Mouse (Mus musculus): ENCODE measurements at regions not wholly inside any gene's neighbourhood (a gene's known extent, or its start where the extent isn't known, plus 50 kb on each side); places are given as distances from the start of the nearest gene placed in this dataset.

DNA sequence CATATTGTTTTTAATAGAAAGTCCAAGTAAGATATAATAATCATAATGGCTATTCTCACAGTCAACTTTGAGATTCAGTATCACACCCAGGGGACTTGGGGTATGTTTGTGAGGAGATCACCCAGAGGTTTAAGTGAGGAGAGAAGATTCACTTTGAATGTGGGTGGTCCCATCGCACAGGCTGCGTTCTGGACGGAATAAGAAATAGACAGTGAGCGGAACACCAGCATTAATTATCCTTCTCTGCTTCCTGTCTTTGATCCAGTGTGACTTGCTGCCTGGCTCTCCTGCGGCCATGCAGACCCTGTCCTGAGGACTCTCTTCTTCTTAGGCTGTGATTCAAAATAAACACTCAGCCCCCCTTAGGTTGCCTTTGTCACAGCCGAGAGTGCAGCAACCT is 60.6 kb upstream of the Kras start:
- no peak for DNase-seq (ENCODE audit: low spot score in 2 of 2)

DNA sequence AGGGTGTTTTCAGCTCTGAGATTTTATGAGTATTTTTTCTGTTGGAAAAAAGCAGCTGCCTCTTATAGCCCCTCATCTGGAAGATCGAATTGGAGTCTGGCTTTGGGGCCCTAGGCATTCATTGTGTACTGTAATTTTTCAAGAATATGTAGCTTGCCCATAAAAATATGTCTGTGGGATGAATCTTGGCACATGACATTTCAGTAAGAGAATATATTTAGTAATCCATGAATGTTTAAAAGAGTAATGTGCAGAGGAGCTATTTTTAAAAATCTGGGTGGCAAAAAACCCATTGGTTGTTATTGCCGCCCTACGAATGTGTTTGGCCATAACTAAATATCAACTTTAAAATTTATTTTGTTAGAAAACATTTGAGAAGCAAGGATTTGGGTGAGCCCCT is 59.0 kb upstream of the Kras start:
- no peak for DNase-seq (ENCODE audit: low spot score in 2 of 2)

DNA sequence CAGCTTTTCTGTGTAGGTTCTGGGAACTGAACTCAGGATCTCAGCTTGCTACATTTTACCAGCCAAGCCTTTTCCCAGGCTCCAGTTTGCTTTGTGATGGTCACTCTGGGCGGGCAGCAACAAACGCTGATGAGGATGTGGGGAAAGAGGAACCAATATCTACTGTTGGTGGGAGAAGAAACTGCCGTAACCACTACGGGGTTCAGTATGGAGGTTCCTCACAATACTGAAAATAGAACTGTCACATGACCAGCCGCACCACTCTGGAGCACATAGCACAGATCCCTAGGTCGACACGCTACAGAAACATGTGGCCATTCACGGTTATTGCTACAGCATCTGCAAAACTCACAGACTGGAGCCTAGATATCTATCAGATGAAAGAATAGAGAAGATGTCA is 57.2 kb upstream of the Kras start:
- DNase-seq (ENCODE audit: low spot score in 2 of 2) = peak; percentile 38 to 47

DNA sequence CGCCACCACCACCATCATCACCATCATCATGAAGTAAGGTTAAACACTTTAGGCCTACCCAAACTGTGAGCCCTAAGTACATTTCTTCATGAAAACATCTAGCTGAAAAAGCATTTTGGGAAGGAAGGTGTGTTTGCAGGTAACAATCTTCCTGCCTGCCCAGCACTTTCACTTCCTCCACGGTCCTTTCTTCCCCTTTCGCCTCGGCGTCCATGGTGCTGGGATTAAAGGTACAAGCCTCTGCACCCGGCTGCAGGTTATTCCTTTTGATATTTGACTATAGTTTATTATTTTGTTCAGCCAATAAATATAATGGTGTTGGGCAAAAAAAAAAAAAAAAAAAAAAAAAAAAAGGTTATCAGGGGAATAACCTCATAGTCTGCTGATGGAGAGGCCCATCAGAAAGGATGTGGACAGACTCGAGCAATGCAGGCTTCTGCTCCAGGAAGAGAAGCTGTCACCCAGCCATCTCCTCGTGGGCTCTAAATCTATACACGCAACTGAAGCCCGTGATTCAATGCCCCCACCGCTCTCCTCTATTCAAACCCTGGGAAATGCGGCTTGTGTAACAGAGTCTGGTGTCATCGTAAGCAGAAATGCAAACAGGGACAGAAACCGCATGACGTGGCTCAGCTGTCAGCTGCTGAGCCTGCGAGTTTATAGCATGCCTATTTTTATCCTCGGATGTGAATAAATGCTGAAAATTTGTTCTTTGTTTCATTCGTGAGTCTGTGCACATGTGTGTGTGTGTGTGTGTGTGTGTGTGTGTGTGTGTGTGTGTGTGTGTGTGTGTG is 56.5 kb upstream of the Kras start:
- peak; percentile 74 to 86 for DNase-seq (ENCODE audit: low spot score in 2 of 2)

DNA sequence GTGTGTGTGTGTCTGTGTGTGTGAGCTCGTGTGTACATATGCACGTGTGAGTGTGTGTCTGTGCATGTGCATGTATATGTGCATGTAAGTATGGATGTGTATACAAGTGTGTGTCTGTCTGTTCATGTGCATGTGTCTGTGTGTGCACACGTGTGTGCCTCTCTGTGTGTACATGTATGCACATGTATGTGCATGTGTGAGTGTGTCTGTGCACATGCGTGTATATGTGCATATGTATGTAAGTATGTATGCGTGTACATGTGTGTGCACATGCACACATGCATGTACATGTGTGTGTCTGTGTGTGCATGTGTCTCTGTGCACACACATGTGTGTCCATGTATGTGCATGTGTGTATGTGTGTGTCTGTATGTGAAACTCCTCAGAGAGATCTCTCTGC is 55.6 kb upstream of the Kras start:
- DNase-seq (ENCODE audit: low spot score in 2 of 2) = no peak

DNA sequence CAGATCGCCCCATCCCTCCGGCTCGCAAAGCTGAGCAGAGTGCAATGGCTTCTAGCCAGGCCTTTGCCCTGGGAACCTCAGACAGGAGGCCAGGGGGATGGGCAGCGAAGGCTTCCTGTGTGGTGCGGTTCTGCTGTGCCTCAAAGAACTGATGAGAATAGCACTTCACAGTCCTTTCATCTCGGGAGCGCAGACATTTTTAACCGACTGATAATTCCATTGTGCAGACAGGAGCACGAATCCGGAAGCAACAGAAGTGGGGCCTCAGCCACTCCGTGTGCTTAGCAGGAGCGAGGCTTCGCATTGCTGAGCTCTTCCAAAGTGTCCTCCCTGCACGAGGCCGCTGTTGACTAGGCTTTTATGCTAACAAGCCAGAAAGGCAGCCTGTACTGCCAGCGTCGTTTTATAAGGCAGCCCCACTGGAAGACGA is 53.6 kb upstream of the Kras start:
- DNase-seq (ENCODE audit: low spot score in 2 of 2) = peak; percentile 73 to 76

DNA sequence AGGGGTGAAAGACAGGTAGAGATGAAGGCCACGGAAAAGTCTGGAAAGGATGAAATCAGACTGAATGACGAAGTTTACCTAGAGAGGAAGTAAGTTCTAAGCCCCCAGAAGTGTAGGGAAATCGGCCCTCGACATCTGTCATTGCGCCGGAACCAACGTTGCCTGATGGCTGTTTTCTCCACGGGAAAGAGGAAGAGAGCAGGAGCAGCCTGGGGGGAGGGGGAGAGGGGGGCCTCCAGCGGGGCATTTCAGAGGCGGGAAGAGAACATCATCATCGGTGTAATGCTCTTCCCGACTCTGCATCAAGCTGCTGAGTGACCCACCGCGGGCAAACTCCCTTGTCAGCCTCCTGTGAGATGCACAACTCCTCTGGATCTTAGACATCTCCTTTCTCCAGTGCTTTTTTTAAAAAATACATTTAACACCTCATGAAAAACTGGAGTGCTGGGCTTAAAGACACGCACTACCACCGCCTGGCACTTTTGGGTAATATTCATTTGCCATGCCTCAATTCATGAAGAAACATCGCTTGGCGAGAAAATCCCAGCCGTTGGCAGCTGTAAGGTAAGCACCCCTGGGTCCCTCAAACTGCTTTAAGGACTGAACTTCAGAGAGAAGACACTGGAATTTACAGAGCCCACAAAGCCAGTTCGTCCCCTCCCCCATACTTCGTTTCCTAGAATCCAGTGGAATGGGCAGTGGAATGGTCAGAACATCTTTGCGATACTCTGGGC is 53.0 kb upstream of the Kras start:
- DNase-seq (ENCODE audit: low spot score in 2 of 2) = peak in 1 of 2 experiments; percentile 47

DNA sequence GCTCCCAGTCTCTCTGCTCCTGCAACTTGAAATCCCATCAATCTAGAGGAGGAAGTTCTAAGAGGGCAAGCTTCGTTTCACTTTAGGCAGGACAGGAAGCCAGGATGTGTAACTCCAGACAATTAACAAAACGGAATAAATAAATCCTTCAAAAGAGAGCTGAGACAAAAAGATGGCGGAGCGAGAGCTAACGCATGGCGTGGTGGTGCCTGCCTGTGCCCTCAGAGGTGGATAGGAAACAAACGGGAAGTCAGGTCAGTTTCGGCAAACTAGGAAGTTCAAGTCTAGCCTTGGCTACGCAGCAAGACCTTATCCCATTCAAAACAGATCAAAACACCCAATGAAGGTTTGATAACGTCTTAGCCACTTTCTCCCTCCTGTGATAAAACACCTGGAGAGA is 52.1 kb upstream of the Kras start:
- DNase-seq (ENCODE audit: low spot score in 2 of 2) = no peak

DNA sequence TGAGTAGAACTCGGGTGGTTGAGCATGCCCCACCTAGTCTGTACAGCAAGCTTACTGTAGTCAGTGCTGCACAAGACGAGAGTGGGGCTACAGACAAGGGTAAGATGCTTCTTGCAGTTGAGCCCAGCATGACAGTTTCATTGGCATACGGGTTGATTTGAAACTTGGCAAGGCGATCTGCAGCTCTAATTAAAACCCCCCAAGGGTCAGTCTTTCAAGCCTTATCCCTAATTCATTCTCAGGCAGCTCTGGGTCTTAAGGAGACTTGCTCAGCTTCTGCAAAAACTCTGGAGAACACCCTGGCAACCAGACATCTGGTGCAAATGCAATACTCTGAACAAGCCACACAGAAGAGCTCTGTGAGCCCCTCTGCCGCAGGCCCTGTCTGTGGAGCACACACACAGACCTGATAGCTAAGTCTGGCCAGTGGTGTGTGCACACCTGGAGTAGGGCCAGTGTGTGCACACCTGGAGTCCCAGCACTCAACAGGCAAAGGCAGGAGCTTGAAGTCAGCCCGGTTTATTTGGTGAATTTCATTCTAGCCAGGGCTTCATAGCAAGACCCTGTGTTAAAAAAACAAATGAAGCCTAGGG is 50.3 kb upstream of the Kras start:
- DNase-seq (ENCODE audit: low spot score in 2 of 2) = no peak
